Mouse (Mus musculus): ENCODE results near the gene Themis.

GRCm38 (mm10) chr10:28887643-28888042 is 219.5 kb downstream of the Themis start:
- TF ChIP-seq POLR2A (IDR thresholded peaks at IDR 0.05; ENCODE audit: insufficient read depth, low read depth, low read length): no peak
- TF ChIP-seq CTCF (IDR thresholded peaks at IDR 0.05): no peak
- no peak for TF ChIP-seq EP300 (IDR thresholded peaks at IDR 0.05; ENCODE audit: insufficient read depth, low read depth, low read length)
